8 mouse cellular contexts compared by ENCODE assay signal in genomic region chr10:80932700-80933420, GRCm38 (mm10). TPM values are rescaled to one million over a fixed set of nuclear protein-coding genes. Genes with fewer than 3 reads are reported as not detected.
DNase-seq lines count a peak whose midpoint lies in the region; ATAC-seq and TF ChIP-seq lines count a peak whose summit lies in the region.

No protein-coding gene starts in this region.

- WGBS in liver, adult 2 months: 4% methylated on average over 17 of the region's 17 CpGs
- 2% methylated on average over 17 of the region's 17 CpGs for WGBS in embryonic facial prominence, embryonic 14.5 days
- WGBS in intestine, postnatal 0 days: 7% methylated on average over 17 of the region's 17 CpGs

- no peak for ATAC-seq in embryonic facial prominence, embryonic 14.5 days (ENCODE audit: low read depth)
- ATAC-seq in intestine, postnatal 0 days: no peak

- no peaks in the 10 kb centered on the region for H3K79me2 ChIP-seq in liver, adult 2 months (ENCODE audit: control insufficient read depth, insufficient read depth, low read length)

- H3K27me3 ChIP-seq in liver, adult 2 months (ENCODE audit: control insufficient read depth, insufficient read depth, low read length): no peaks in the 10 kb centered on the region; the same call in 1 of the 2 replicates
- peaks cover 15% of the 10 kb centered on the region for H3K27me3 ChIP-seq in embryonic facial prominence, embryonic 14.5 days (replicated peaks; ENCODE audit: control insufficient read depth, insufficient read depth, low read length)
- no peaks in the 10 kb centered on the region for H3K27me3 ChIP-seq in intestine, postnatal 0 days (replicated peaks; ENCODE audit: control insufficient read depth, insufficient read depth, low read length)

- peaks cover 22% of the 10 kb centered on the region for H3K4me1 ChIP-seq in liver, adult 2 months (ENCODE audit: control insufficient read depth, insufficient read depth, low read length)
- H3K4me1 ChIP-seq in embryonic facial prominence, embryonic 14.5 days (ENCODE audit: control insufficient read depth, insufficient read depth, low read length): peaks cover 71% of the 10 kb centered on the region
- H3K4me1 ChIP-seq in intestine, postnatal 0 days (replicated peaks; ENCODE audit: control insufficient read depth, insufficient read depth, low read length): peaks cover 35% of the 10 kb centered on the region

- TF ChIP-seq CTCF in liver, adult 2 months (IDR thresholded peaks at IDR 0.05; ENCODE audit: low read depth, low read length): no peak
- no peak for TF ChIP-seq CTCF in intestine, postnatal 0 days (IDR thresholded peaks at IDR 0.05; ENCODE audit: low read depth)

- H3K4me3 ChIP-seq in liver, adult 2 months (ENCODE audit: insufficient read depth, low read depth, low read length): no peak overlapping the region
- peak overlapping the region; percentile 63 for H3K4me3 ChIP-seq in embryonic facial prominence, embryonic 14.5 days (ENCODE audit: low read depth, low read length)
- peak overlapping the region; percentile 78 for H3K4me3 ChIP-seq in intestine, postnatal 0 days (ENCODE audit: low read depth, low read length)

- no peak overlapping the region for H3K27ac ChIP-seq in liver, adult 2 months (replicated peaks; ENCODE audit: insufficient read depth, low read depth, low read length)
- H3K27ac ChIP-seq in embryonic facial prominence, embryonic 14.5 days (replicated peaks; ENCODE audit: low read depth, low read length): peak overlapping the region; percentile 4; the same call in 1 of the 2 replicates
- peak overlapping the region; percentile 58 for H3K27ac ChIP-seq in intestine, postnatal 0 days (ENCODE audit: low read depth, low read length)

- H3K4me2 ChIP-seq in embryonic facial prominence, embryonic 14.5 days (ENCODE audit: low read depth, low read length): peak overlapping the region; percentile 94
- peak overlapping the region; percentile 87 for H3K4me2 ChIP-seq in intestine, postnatal 0 days (replicated peaks; ENCODE audit: low read depth)

- H3K9ac ChIP-seq in liver, adult 2 months (ENCODE audit: low read depth, low read length): 0 out of 2 replicates have a peak overlapping the region, but pooled peaks have one; percentile 7
- peak overlapping the region; percentile 73 for H3K9ac ChIP-seq in embryonic facial prominence, embryonic 14.5 days (ENCODE audit: low read depth, low read length)
- peak overlapping the region; percentile 19 for H3K9ac ChIP-seq in intestine, postnatal 0 days (ENCODE audit: low read depth, low read length)

- H3K9me3 ChIP-seq in embryonic facial prominence, embryonic 14.5 days (ENCODE audit: control insufficient read depth, low read length): no peaks in the 10 kb centered on the region
- H3K9me3 ChIP-seq in intestine, postnatal 0 days (ENCODE audit: control insufficient read depth): no peaks in the 10 kb centered on the region

- TF ChIP-seq POLR2A in liver, adult 2 months (IDR thresholded peaks at IDR 0.05; ENCODE audit: extremely low read depth, insufficient read depth, low read length): no peak

- intact Hi-C loops in left cerebral cortex, postnatal 4 days (cut with DNase I): no loop called here

- DNase-seq in liver, adult 2 months (ENCODE audit: extremely low read depth, low read depth, low spot score): no peak
- DNase-seq in liver: no peak
- DNase-seq in embryonic facial prominence, embryonic 14.5 days (ENCODE audit: low spot score): peak; percentile 17
- DNase-seq in naive thymus-derived CD4-positive, alpha-beta T cell, adult 2 months (ENCODE audit: low read depth): peak; percentile 48
- DNase-seq in adipocyte (ENCODE audit: low spot score): no peak
- DNase-seq in cerebellum, adult 11-12 months: no peak
- no peak for DNase-seq in left cerebral cortex, postnatal 4 days

- H3K36me3 ChIP-seq in liver, adult 2 months (ENCODE audit: control insufficient read depth, insufficient read depth, low read length): no peaks in the 10 kb centered on the region
- no peaks in the 10 kb centered on the region for H3K36me3 ChIP-seq in embryonic facial prominence, embryonic 14.5 days (ENCODE audit: control insufficient read depth, insufficient read depth, low read length)
- H3K36me3 ChIP-seq in intestine, postnatal 0 days (ENCODE audit: control insufficient read depth, insufficient read depth): no peaks in the 10 kb centered on the region

RNA-seq across cellular contexts. Expression of gene Gadd45b, which starts 3.0 kb away (rescaled TPM):
- total RNA-seq in liver, adult 2 months (2014; rRNA removed): 2.1 and 8.3 TPM in 2 replicates
- polyA plus RNA-seq in liver, adult 2 months (2012; rRNA removed): 1.4 and 1.8 TPM in 2 replicates
- 35.5 and 39.9 TPM in 2 replicates for polyA plus RNA-seq in embryonic facial prominence, embryonic 14.5 days (2014; fragmentation: Nextera tagmentation; extraction: Ambion mirVana)
- 19.9 and 20.1 TPM in 2 replicates for polyA plus RNA-seq in intestine, postnatal 0 days (2015; fragmentation: Nextera tagmentation; extraction: Ambion mirVana)
- 1 to 10 TPM; 5.3 to 6.2 TPM for total RNA-seq in left cerebral cortex, postnatal 4 days (2021)

RNA-seq across cellular contexts. Expression of gene Lmnb2, which starts 14.8 kb away (rescaled TPM):
- total RNA-seq in liver, adult 2 months (2014; rRNA removed): 3.2 and 3.3 TPM in 2 replicates
- 5.5 and 6.6 TPM in 2 replicates for polyA plus RNA-seq in liver, adult 2 months (2012; rRNA removed)
- polyA plus RNA-seq in embryonic facial prominence, embryonic 14.5 days (2014; fragmentation: Nextera tagmentation; extraction: Ambion mirVana): 21.6 and 22.9 TPM in 2 replicates
- polyA plus RNA-seq in intestine, postnatal 0 days (2015; fragmentation: Nextera tagmentation; extraction: Ambion mirVana): 12.5 and 12.9 TPM in 2 replicates
- total RNA-seq in left cerebral cortex, postnatal 4 days (2021): 10 to 100 TPM; 28.5 to 35.7 TPM

RNA-seq across cellular contexts. Expression of gene Timm13, which starts 32.1 kb away (rescaled TPM):
- 79.9 and 87.7 TPM in 2 replicates for total RNA-seq in liver, adult 2 months (2014; rRNA removed)
- polyA plus RNA-seq in liver, adult 2 months (2012; rRNA removed): 369 and 388 TPM in 2 replicates
- polyA plus RNA-seq in embryonic facial prominence, embryonic 14.5 days (2014; fragmentation: Nextera tagmentation; extraction: Ambion mirVana): 325 and 348 TPM in 2 replicates
- 358 and 367 TPM in 2 replicates for polyA plus RNA-seq in intestine, postnatal 0 days (2015; fragmentation: Nextera tagmentation; extraction: Ambion mirVana)
- total RNA-seq in left cerebral cortex, postnatal 4 days (2021): 100 to 1,000 TPM; 147 TPM

Comparison
In these comparisons a context has a peak if more than half of its experiments do, and no peak if none do; other contexts are left out.
1. DNase-seq: peak in embryonic facial prominence, embryonic 14.5 days (single experiment) and naive thymus-derived CD4-positive, alpha-beta T cell, adult 2 months (single experiment); none in liver, adult 2 months (single experiment), liver (single experiment), adipocyte (single experiment), cerebellum, adult 11-12 months (single experiment) and left cerebral cortex, postnatal 4 days (single experiment).
2. H3K9ac ChIP-seq: peak in every context shown above with its lines; median percentile 73 in embryonic facial prominence, embryonic 14.5 days; 19 in intestine, postnatal 0 days; 7 in liver, adult 2 months.